Mouse (Mus musculus): ENCODE measurements around the gene Mtmr6. TPM values are rescaled to one million over a fixed set of nuclear protein-coding genes. Genes with fewer than 3 reads are reported as not detected.

Mtmr6 gene
- 10 to 100 TPM; 74.3 to 77.5 TPM for total RNA-seq (2023)

GRCm38 (mm10) chr14:60264990-60265876 lies at the start of gene Mtmr6:
Gene Mtmr6 (plus strand): TSS chr14:60265228.

GRCm38 (mm10) chr14:60251281-60252003 lies 13.6 kb upstream of the Mtmr6 start, which contains the start of the genes Nupl1 and Gm49336:
Gene Nupl1 (minus strand): TSS chr14:60251431.
Gene Gm49336 (minus strand): TSS chr14:60251507.

Other genes starting within 250 kb of the Mtmr6 start
- gene Atp8a2, start 68.0 kb upstream of the Mtmr6 start, total RNA-seq (2023) = 1 to 10 TPM; 1.8 to 2.4 TPM
- gene Nupl1, start 13.8 kb upstream of the Mtmr6 start, total RNA-seq (2023) = not detected
- gene Gm49336, start 13.7 kb upstream of the Mtmr6 start, total RNA-seq (2023) = 10 to 100 TPM; 35.1 to 43.5 TPM
- 10 to 100 TPM; 17.3 to 19.8 TPM for gene Amer2, start 108.0 kb downstream of the Mtmr6 start, total RNA-seq (2023)